Mouse (Mus musculus) forebrain, embryonic 15.5 days (tissue): ENCODE measurements around the gene Senp7. TPM values are rescaled to one million over a fixed set of nuclear protein-coding genes. Genes with fewer than 3 reads are reported as not detected.

Experiments
- ATAC-seq: fragments of 200-750 bp; cut with Nextera tagmentation; replicated peaks from 2 replicates; pipeline ENCODE4 v1.8.0; 2017; ENCODE audit warnings: mild to moderate bottlenecking, moderate TSS enrichment, moderate library complexity
- H3K27ac ChIP-seq: fragments of 300-500 bp; sonication (generic); replicated peaks from 2 replicates; pipeline ENCODE4 v1.5.1; 2015; ENCODE audit warnings: mild to moderate bottlenecking, inconsistent platforms
- H3K27me3 ChIP-seq: fragments of 300-500 bp; sonication (generic); 2 replicates; pipeline ENCODE4 v1.6.1; 2015; ENCODE audit warnings: inconsistent platforms
- H3K36me3 ChIP-seq: fragments of 300-500 bp; sonication (generic); 2 replicates; pipeline ENCODE4 v1.6.1; 2015; ENCODE audit warnings: mild to moderate bottlenecking, inconsistent platforms
- H3K4me1 ChIP-seq: fragments of 300-500 bp; sonication (generic); 2 replicates; pipeline ENCODE4 v1.6.1; 2015; ENCODE audit warnings: inconsistent platforms
- H3K4me2 ChIP-seq: fragments of 300-500 bp; sonication (generic); replicated peaks from 2 replicates; pipeline ENCODE4 v1.6.1; 2015; ENCODE audit warnings: mild to moderate bottlenecking, inconsistent platforms
- H3K4me3 ChIP-seq: fragments of 300-500 bp; sonication (generic); 2 replicates; pipeline ENCODE4 v1.5.1; 2015; ENCODE audit warnings: mild to moderate bottlenecking, inconsistent platforms
- H3K9ac ChIP-seq: fragments of 300-500 bp; sonication (generic); replicated peaks from 2 replicates; pipeline ENCODE4 v1.6.1; 2015; ENCODE audit warnings: mild to moderate bottlenecking, inconsistent platforms
- H3K9me3 ChIP-seq: fragments of 300-500 bp; sonication (generic); 2 replicates; pipeline ENCODE4 v1.6.1; 2016; ENCODE audit warnings: inconsistent platforms
- WGBS: fragments of 180-500 bp; shearing (Covaris S2); methylation state at CpG from one replicate; pipeline ENCODE4 v1.1.7; 2015; ENCODE audit warnings: mixed read lengths; 5-methylcytosine and 5-hydroxymethylcytosine counted together
- microRNA-seq: library from miRNA; unstranded; fragments of <30 nt; microRNA quantifications from one replicate; pipeline ENCODE4, GENCODE M21; 2016
- polyA plus RNA-seq: library from polyadenylated mRNA; unstranded; fragments of >200 nt; fragmentation: Nextera tagmentation; extraction: Ambion mirVana; gene quantifications from 2 replicates; pipeline ENCODE4 v1.2.1, GENCODE M21; 2015

Senp7 gene
- polyA plus RNA-seq, 1 experiment from 2014 or later, result 58.4 TPM

GRCm38 (mm10) chr16:56175867-56176581, 127.9 kb downstream of the Senp7 start:
- Histone ChIP-seq H3K4me2 (no peak overlapping the region), H3K27ac (no peak overlapping the region), H3K27me3 (no peaks in the 10 kb centered on the region), H3K4me1 (no peaks in the 10 kb centered on the region), H3K9me3 (no peaks in the 10 kb centered on the region), H3K4me3 (no peak overlapping the region), H3K9ac (no peak overlapping the region), H3K36me3 (peaks cover 43% of the 10 kb centered on the region)
- 66% methylated on average over 8 of the region's 8 CpGs for WGBS
- ATAC-seq, result no peak

GRCm38 (mm10) chr16:56186863-56187262, 138.7 kb downstream of the Senp7 start:
- no peaks in the 10 kb centered on the region for H3K4me1 ChIP-seq
- no peaks in the 10 kb centered on the region for H3K9me3 ChIP-seq
- no peak overlapping the region for H3K27ac ChIP-seq
- no peak for ATAC-seq
- WGBS, result 70% methylated on average over 4 of the region's 4 CpGs
- no peaks in the 10 kb centered on the region for H3K27me3 ChIP-seq
- peaks cover 58% of the 10 kb centered on the region for H3K36me3 ChIP-seq
- no peak overlapping the region for H3K4me3 ChIP-seq
- no peak overlapping the region for H3K4me2 ChIP-seq
- H3K9ac ChIP-seq, result no peak overlapping the region

GRCm38 (mm10) chr16:56188198-56188597, 140.1 kb downstream of the Senp7 start:
- Histone ChIP-seq H3K4me3 (no peak overlapping the region), H3K27ac (no peak overlapping the region), H3K4me1 (no peaks in the 10 kb centered on the region), H3K36me3 (peaks cover 45% of the 10 kb centered on the region), H3K9ac (no peak overlapping the region), H3K9me3 (no peaks in the 10 kb centered on the region), H3K27me3 (no peaks in the 10 kb centered on the region), H3K4me2 (no peak overlapping the region)
- ATAC-seq, result peak; percentile 67
- 81% methylated on average over 9 of the region's 9 CpGs for WGBS

- Histone ChIP-seq H3K4me3 (no peak within 1 kb of the TSS), H3K9me3 (no peaks in the 10 kb centered on the region), H3K9ac (no peak within 1 kb of the TSS), H3K36me3 (no peaks in the 10 kb centered on the region), H3K27me3 (no peaks in the 10 kb centered on the region), H3K4me2 (no peak within 1 kb of the TSS), H3K4me1 (no peaks in the 10 kb centered on the region), H3K27ac (no peak within 1 kb of the TSS)
- ATAC-seq, result no peak
- WGBS, result 38% methylated on average over 6 of the region's 6 CpGs
Measured at GRCm38 (mm10) chr16:56204051-56204450, 155.9 kb downstream of the Senp7 start, which contains the start of gene Impg2. Gene Impg2, plus strand, starts transcription at chr16:56204313.

GRCm38 (mm10) chr16:56212740-56213139, 164.6 kb downstream of the Senp7 start:
- no peak overlapping the region for H3K4me3 ChIP-seq
- H3K4me1 ChIP-seq, result no peaks in the 10 kb centered on the region
- no peak overlapping the region for H3K27ac ChIP-seq
- no peaks in the 10 kb centered on the region for H3K9me3 ChIP-seq
- no peak overlapping the region for H3K4me2 ChIP-seq
- H3K9ac ChIP-seq, result no peak overlapping the region
- no peaks in the 10 kb centered on the region for H3K36me3 ChIP-seq
- ATAC-seq, result no peak
- no peaks in the 10 kb centered on the region for H3K27me3 ChIP-seq
- 74% methylated on average over 3 of the region's 3 CpGs for WGBS

- Histone ChIP-seq H3K4me3 (no peak overlapping the region), H3K27me3 (no peaks in the 10 kb centered on the region), H3K4me2 (no peak overlapping the region), H3K9ac (no peak overlapping the region), H3K27ac (no peak overlapping the region), H3K4me1 (no peaks in the 10 kb centered on the region), H3K36me3 (no peaks in the 10 kb centered on the region), H3K9me3 (no peaks in the 10 kb centered on the region)
- ATAC-seq, result no peak
Measured at GRCm38 (mm10) chr16:56227686-56228085, 179.5 kb downstream of the Senp7 start.

GRCm38 (mm10) chr16:56229455-56229854, 181.3 kb downstream of the Senp7 start:
- no peaks in the 10 kb centered on the region for H3K9me3 ChIP-seq
- no peaks in the 10 kb centered on the region for H3K4me1 ChIP-seq
- no peak overlapping the region for H3K27ac ChIP-seq
- no peak overlapping the region for H3K4me3 ChIP-seq
- 55% methylated on average over 2 of the region's 2 CpGs for WGBS
- no peaks in the 10 kb centered on the region for H3K27me3 ChIP-seq
- no peaks in the 10 kb centered on the region for H3K36me3 ChIP-seq
- no peak overlapping the region for H3K4me2 ChIP-seq
- H3K9ac ChIP-seq, result no peak overlapping the region
- no peak for ATAC-seq

GRCm38 (mm10) chr16:56231300-56231699, 183.2 kb downstream of the Senp7 start:
- ATAC-seq, result no peak
- Histone ChIP-seq H3K9ac (no peak overlapping the region), H3K27ac (no peak overlapping the region), H3K4me1 (no peaks in the 10 kb centered on the region), H3K36me3 (no peaks in the 10 kb centered on the region), H3K9me3 (no peaks in the 10 kb centered on the region), H3K4me2 (no peak overlapping the region), H3K27me3 (no peaks in the 10 kb centered on the region), H3K4me3 (no peak overlapping the region)
- 57% methylated on average over 10 of the region's 10 CpGs for WGBS

- H3K27ac ChIP-seq, result no peak overlapping the region
- H3K9ac ChIP-seq, result no peak overlapping the region
- no peaks in the 10 kb centered on the region for H3K4me1 ChIP-seq
- no peaks in the 10 kb centered on the region for H3K9me3 ChIP-seq
- no peak for ATAC-seq
- H3K36me3 ChIP-seq, result no peaks in the 10 kb centered on the region
- 88% methylated on average over 10 of the region's 10 CpGs for WGBS
- no peaks in the 10 kb centered on the region for H3K27me3 ChIP-seq
- H3K4me3 ChIP-seq, result no peak overlapping the region
- no peak overlapping the region for H3K4me2 ChIP-seq
Measured at GRCm38 (mm10) chr16:56232736-56233135, 184.6 kb downstream of the Senp7 start.

Small RNA genes within 50 kb of the gene (microRNA-seq; reads per million reads assigned to microRNA genes)
- gene Gm24047, result not detected

Other genes with a start within 250 kb of the Senp7 start
- gene Nfkbiz, start 209.4 kb upstream of the Senp7 start, polyA plus RNA-seq, result 1.2 and 1.4 TPM in 2 replicates
- gene Nxpe3, start 153.1 kb upstream of the Senp7 start, polyA plus RNA-seq, result 1.3 and 1.5 TPM in 2 replicates
- gene Cep97, start 113.5 kb upstream of the Senp7 start, polyA plus RNA-seq, result 16.3 and 17.8 TPM in 2 replicates
- 581 and 585 TPM in 2 replicates for gene Rpl24, start 82.1 kb upstream of the Senp7 start, polyA plus RNA-seq
- 20.2 and 20.8 TPM in 2 replicates for gene Zbtb11, start 74.5 kb upstream of the Senp7 start, polyA plus RNA-seq
- gene Pcnp, start 18.6 kb upstream of the Senp7 start, polyA plus RNA-seq, result 234 and 248 TPM in 2 replicates
- gene Trmt10c, start 10.5 kb upstream of the Senp7 start, polyA plus RNA-seq, result 25.1 and 25.7 TPM in 2 replicates
- 0.13 and 0.18 TPM in 2 replicates for gene Impg2, start 156.0 kb downstream of the Senp7 start, polyA plus RNA-seq